Mouse (Mus musculus) kidney, adult 2 months (tissue): ENCODE measurements around the gene Skint6. TPM values are rescaled to one million over a fixed set of nuclear protein-coding genes. Genes with fewer than 3 reads are reported as not detected.
"Not testable (repeated sequence)": the region's sequence is repeated elsewhere in the genome, so short reads cannot be mapped to it uniquely, and the experiment has no call there.

Source experiments
- DNase-seq: peaks from one replicate; pipeline ENCODE4 v3.0.0; 2021
- H3K27ac ChIP-seq: fragments of 200-500 bp; 2 replicates; pipeline ENCODE4 v1.5.1; 2012; ENCODE audit warnings: low read depth, low read length, control low read depth, inconsistent platforms; ENCODE audit not compliant: insufficient read depth
- H3K27me3 ChIP-seq: fragments of 200-500 bp; replicated peaks from 2 replicates; pipeline ENCODE4 v1.6.1; 2012; ENCODE audit warnings: mild to moderate bottlenecking, moderate library complexity, low read length, inconsistent platforms; ENCODE audit not compliant: control insufficient read depth, insufficient read depth
- H3K36me3 ChIP-seq: fragments of 200-500 bp; 2 replicates; pipeline ENCODE4 v1.6.1; 2012; ENCODE audit warnings: mild to moderate bottlenecking, moderate library complexity, low read length, inconsistent platforms; ENCODE audit not compliant: control insufficient read depth, insufficient read depth
- H3K4me1 ChIP-seq: fragments of 200-500 bp; 2 replicates; pipeline ENCODE4 v1.6.1; 2011; ENCODE audit warnings: low read length; ENCODE audit not compliant: control insufficient read depth, insufficient read depth
- H3K4me3 ChIP-seq: fragments of 200-500 bp; 2 replicates; pipeline ENCODE4 v1.5.1; 2011; ENCODE audit warnings: mild to moderate bottlenecking, low read depth, low read length, control low read depth; ENCODE audit not compliant: insufficient read depth
- CTCF ChIP-seq: fragments of 200-500 bp; conservative IDR thresholded peaks from 2 replicates; pipeline ENCODE4 v1.5.1; 2011; ENCODE audit warnings: low read depth, mild to moderate bottlenecking, control low read depth, low read length, moderate library complexity, mixed read lengths; ENCODE audit not compliant: insufficient read depth, insufficient read length
- POLR2A ChIP-seq: fragments of 200-500 bp; IDR thresholded peaks from one replicate; pipeline ENCODE4 v1.6.1; 2011; ENCODE audit warnings: low read depth, low read length, control low read depth
- WGBS: fragments of 180-500 bp; shearing (Covaris S2); methylation state at CpG from one replicate; pipeline ENCODE4 v1.1.7; 2018; 5-methylcytosine and 5-hydroxymethylcytosine counted together
- polyA plus RNA-seq: library from polyadenylated mRNA; depleted of rRNA; stranded (reverse); fragments of >200 nt; gene quantifications from 2 replicates; pipeline ENCODE4 v1.2.3, GENCODE M21; 2012; rRNA removed

The Skint6 gene
- polyA plus RNA-seq = not detected in 2 replicates

DNA sequence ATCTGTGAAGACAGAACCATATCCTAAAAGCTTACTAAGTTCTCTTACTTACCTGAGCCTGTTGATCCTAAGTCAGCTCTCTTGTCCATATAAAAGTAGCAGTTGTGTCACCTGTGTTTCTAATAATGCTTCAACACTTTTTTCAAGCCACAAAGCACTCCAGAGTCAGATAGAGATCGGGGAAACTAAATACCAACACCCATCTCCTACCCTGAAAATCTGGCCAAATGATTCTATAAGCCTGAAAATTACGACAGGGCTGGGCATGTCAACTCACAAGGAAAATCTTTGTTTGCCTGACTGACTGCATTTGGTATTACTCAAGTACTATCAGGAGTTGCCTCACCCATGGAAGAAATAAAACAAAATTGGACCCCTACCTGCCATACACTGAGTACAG lies at the start of gene Skint6:
Gene Skint6, minus strand, starts transcription at position 101 of the 400 bp plus-strand sequence.
- Histone ChIP-seq H3K4me1 (no peaks in the 10 kb centered on the region), H3K27ac (no peak within 1 kb of the TSS), H3K4me3 (no peak within 1 kb of the TSS), H3K27me3 (no peaks in the 10 kb centered on the region), H3K36me3 (no peaks in the 10 kb centered on the region)
- 45% methylated on average over 2 of the region's 2 CpGs for WGBS
- TF ChIP-seq CTCF (no peak), POLR2A (no peak)
- DNase-seq = no peak

DNA sequence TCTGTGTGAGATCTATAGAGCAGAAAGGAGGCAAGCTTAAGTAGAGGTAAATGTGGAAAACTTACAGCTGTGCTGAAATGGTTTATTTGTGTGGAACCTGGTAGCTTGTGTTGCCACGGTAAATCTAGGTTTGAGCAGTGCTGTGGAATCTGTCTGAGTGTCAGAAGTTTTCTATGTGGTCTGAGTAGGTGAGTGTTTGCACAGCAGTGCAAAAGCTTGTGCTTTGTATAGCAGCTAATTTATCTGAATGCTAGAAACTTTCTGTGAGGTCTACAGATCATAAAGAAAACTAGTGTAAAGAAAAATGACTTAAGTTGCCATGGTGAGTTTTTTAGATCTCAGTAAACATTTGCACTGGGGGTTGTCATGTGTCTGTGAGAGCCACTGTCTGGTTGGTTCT lies 34.1 kb upstream of the Skint6 start:
- Histone ChIP-seq H3K4me3 (no peak overlapping the region), H3K27ac (no peak overlapping the region), H3K27me3 (no peaks in the 10 kb centered on the region), H3K36me3 (no peaks in the 10 kb centered on the region), H3K4me1 (no peaks in the 10 kb centered on the region)
- WGBS = 92% methylated on average over 1 of the region's 1 CpGs
- TF ChIP-seq CTCF (no peak), POLR2A (no peak)
- DNase-seq = no peak

DNA sequence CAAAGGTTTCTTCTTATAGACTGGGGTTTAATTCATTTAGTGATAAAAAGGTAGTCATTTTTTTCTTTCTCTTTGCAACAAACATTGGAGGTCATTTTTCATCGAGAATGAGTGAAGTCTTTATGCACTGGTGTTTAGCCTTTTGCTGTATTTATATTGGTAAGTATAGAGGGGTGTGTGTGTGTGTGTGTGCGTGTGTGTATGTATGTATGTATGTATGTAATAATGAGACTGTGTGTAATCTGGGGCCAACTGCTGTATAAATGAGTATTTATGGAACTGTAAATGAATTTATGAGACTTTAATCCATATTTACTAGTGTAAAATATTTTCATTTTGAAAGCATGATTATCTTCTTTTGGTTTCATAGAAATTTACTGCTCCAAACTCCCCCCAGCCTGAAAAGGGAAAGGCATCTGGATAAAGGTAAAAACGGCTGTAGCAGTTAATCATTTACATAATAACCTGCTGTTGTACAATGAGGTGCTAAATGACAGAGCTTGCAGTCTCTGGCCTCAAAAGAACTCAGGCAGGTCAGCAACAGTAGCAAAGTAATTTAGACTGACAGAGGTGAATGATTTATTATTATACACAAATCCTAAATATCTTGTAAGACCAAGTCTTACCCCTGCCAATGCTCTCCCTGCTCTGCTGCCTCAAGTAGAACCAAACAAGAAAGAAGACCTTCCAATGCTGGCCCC lies 15.2 kb upstream of the Skint6 start:
- H3K4me3 ChIP-seq = no peak overlapping the region
- H3K36me3 ChIP-seq = no peaks in the 10 kb centered on the region
- no peaks in the 10 kb centered on the region for H3K27me3 ChIP-seq
- TF ChIP-seq CTCF (no peak), POLR2A (no peak)
- no peak overlapping the region for H3K27ac ChIP-seq
- no peaks in the 10 kb centered on the region for H3K4me1 ChIP-seq
- WGBS = 49% methylated on average over 3 of the region's 3 CpGs
- DNase-seq = no peak

DNA sequence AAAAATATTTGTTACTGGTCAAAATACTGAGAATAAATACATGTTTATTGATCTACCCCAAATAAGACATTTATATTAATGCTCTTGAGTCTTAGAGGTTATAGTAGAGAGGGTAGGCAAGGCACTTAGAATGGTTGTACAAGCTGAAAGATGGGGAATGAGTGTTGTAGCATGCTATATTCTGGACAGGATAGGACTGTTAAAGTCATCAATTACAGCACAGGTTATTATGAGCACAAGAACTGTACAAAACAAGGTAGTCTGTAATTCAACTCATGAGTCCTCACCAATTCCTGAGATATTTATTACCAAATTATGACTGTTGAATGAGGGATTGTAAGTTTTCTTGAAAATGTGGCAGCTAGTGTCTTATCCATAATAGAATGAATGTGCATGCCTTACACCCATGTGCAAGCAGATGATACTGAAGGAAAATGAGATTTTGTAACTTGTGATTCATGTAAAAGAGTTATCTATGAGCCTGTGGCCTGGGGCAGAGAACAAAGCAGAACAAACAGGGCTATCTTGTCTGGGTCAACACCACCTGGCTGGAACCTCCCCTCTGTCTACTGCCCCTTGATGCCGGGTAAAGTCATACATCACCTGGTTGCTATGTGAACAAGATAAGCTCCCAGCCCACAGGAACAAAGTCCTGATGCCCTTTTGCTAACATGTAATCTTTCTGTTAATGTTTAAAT lies 23.3 kb downstream of the Skint6 start:
- H3K4me1 ChIP-seq = no peaks in the 10 kb centered on the region
- no peaks in the 10 kb centered on the region for H3K36me3 ChIP-seq
- no peak overlapping the region for H3K4me3 ChIP-seq
- DNase-seq = no peak
- H3K27me3 ChIP-seq = no peaks in the 10 kb centered on the region
- H3K27ac ChIP-seq = no peak overlapping the region
- WGBS = 100% methylated on average over 1 of the region's 1 CpGs
- TF ChIP-seq POLR2A (no peak), CTCF (no peak)

DNA sequence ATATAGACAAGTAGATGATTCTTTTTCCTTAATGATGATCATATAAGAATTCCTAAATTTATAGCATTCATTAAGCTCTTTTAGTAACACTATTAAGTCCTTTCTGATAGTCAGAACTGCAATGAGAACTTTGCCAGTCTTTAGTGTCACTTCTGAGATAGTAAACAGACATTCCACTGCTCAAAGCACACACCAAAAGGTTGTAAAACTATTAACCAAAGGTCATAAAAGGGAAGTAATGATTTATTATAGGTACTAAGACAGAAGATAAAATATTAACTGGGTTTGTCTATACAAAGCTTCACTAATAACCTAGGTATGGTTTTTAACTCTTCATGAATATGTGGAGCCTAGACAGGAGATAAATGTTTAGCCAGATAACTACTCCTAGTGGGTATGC lies 41.0 kb downstream of the Skint6 start:
- TF ChIP-seq POLR2A = no peak
- TF ChIP-seq CTCF = no peak
- Histone ChIP-seq H3K4me1 (no peaks in the 10 kb centered on the region), H3K27ac (no peak overlapping the region), H3K4me3 (no peak overlapping the region), H3K27me3 (no peaks in the 10 kb centered on the region), H3K36me3 (no peaks in the 10 kb centered on the region)
- DNase-seq = no peak

DNA sequence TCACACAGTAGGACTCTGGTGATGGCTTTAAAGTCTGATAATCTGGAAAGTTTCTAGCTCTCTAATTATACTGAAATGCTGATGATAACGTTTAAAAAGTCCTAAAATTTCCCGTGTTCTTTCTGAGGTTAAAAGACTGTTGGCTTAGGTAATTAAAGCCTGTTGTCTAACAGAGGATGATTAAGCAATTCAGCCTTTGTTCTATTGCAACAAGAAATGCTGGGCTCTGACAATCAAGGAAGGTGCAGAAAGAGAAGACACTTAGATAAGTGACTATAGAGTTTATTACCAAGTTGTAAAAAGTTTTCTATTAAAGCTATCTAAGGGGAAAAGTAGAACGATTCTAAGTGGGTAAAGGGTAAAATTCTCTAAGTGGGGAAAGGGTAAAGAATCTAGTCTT lies 219.2 kb downstream of the Skint6 start:
- no peaks in the 10 kb centered on the region for H3K27me3 ChIP-seq
- no peaks in the 10 kb centered on the region for H3K4me1 ChIP-seq
- H3K27ac ChIP-seq = no peak overlapping the region
- 49% methylated on average over 3 of the region's 3 CpGs for WGBS
- no peak overlapping the region for H3K4me3 ChIP-seq
- no peak for DNase-seq
- no peaks in the 10 kb centered on the region for H3K36me3 ChIP-seq
- TF ChIP-seq CTCF (no peak), POLR2A (no peak)

DNA sequence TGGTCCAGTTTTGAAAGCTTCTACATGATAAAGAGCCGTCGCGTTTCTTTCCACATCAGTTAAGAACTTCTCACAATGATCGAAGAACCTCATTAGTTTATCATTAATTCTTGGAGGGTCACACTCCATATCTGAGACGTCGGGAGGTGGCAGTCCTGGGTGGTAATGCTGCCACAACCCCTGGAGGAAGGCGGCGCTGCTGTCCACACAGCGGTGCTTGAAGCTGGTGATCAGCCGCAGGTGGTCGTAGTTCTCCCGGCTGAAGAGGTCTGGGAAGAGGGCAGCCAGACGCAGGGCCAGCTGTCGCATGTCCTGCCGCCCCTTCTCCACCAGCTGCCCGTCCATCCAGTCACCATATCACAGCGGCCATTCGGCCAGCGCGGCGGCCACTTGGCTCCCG lies 307.6 kb downstream of the Skint6 start:
- not testable (repeated sequence) for H3K36me3 ChIP-seq, H3K4me1 ChIP-seq, H3K4me3 ChIP-seq, H3K27ac ChIP-seq, DNase-seq, H3K27me3 ChIP-seq
- WGBS = 35% methylated on average over 22 of the region's 22 CpGs
